ENCODE assay signal across 27 mouse cellular contexts in genomic region chr13:47250615-47251014, GRCm38 (mm10).
DNase-seq lines count a peak whose midpoint lies in the region; ATAC-seq and TF ChIP-seq lines count a peak whose summit lies in the region.
"Had no signal": no experiment of that assay in that cellular context is flagged by ENCODE, and none has a peak within 500 bp of the region (broad histone marks: within the 10 kb centered on the region; RNA-seq: fewer than 3 reads in every experiment).

No protein-coding gene starts in this region.

- intact Hi-C loops in heart, postnatal 10 days (cut with DNase I), result no loop called here
- intact Hi-C loops in left cerebral cortex, postnatal 36 days (cut with DNase I), result no loop called here

- DNase-seq in heart, embryonic 10.5 days (ENCODE audit: low spot score), result no peak
- no peak for DNase-seq in heart, postnatal 10 days
- DNase-seq in liver, postnatal 0 days, result peak; percentile 63
- no peak for DNase-seq in kidney, postnatal 10 days
- DNase-seq in left cerebral cortex, postnatal 36 days (ENCODE audit: low spot score in 2 of 2), result no peak
- no peak for DNase-seq in hindbrain, embryonic 10.5 days (ENCODE audit: low spot score)
- DNase-seq: adrenal gland, postnatal 36 days; cerebellum, adult 2 months; cerebellum, postnatal 25 days; gastrocnemius, postnatal 14 days; heart, adult 2 months; kidney, postnatal 36 days; midbrain, embryonic 14.5 days; thymus, adult 18-20 months; thymus, postnatal 25 days had no signal

- H3K4me2 ChIP-seq in liver, embryonic 12.5 days, result no peak overlapping the region
- no peak overlapping the region for H3K4me2 ChIP-seq in liver, postnatal 0 days (ENCODE audit: low read depth, low read length)
- H3K4me2 ChIP-seq: heart, embryonic 13.5 days; hindbrain, embryonic 14.5 days; kidney, embryonic 15.5 days; limb, embryonic 13.5 days; lung, embryonic 15.5 days had no signal

- WGBS in heart, embryonic 10.5 days, result 83% methylated on average over 1 of the region's 1 CpGs
- 53% methylated on average over 1 of the region's 1 CpGs for WGBS in liver, embryonic 12.5 days (ENCODE audit: insufficient replicate concordance)
- WGBS in liver, postnatal 0 days (ENCODE audit: insufficient replicate concordance), result 54% methylated on average over 1 of the region's 1 CpGs
- 81% methylated on average over 1 of the region's 1 CpGs for WGBS in hindbrain, embryonic 10.5 days

- TF ChIP-seq CTCF in liver, postnatal 0 days (IDR thresholded peaks at IDR 0.05; ENCODE audit: low read depth), result no peak

- H3K9ac ChIP-seq in liver, embryonic 12.5 days, result no peak overlapping the region
- no peak overlapping the region for H3K9ac ChIP-seq in liver, postnatal 0 days (replicated peaks)
- H3K9ac ChIP-seq: heart, embryonic 13.5 days; hindbrain, embryonic 14.5 days; kidney, embryonic 15.5 days; limb, embryonic 13.5 days; lung, embryonic 15.5 days had no signal

- H3K36me3 ChIP-seq in heart, embryonic 10.5 days, result no peaks in the 10 kb centered on the region
- no peaks in the 10 kb centered on the region for H3K36me3 ChIP-seq in liver, embryonic 12.5 days
- no peaks in the 10 kb centered on the region; the same call in 1 of the 2 replicates for H3K36me3 ChIP-seq in liver, postnatal 0 days (replicated peaks; ENCODE audit: insufficient read depth, low read length)
- no peaks in the 10 kb centered on the region for H3K36me3 ChIP-seq in hindbrain, embryonic 10.5 days
- H3K36me3 ChIP-seq: heart, embryonic 13.5 days; kidney, embryonic 15.5 days; limb, embryonic 13.5 days; lung, embryonic 15.5 days had no signal

- H3K27ac ChIP-seq in heart, embryonic 10.5 days, result 0 out of 2 replicates have a peak overlapping the region, but pooled peaks have one; percentile 10
- no peak overlapping the region for H3K27ac ChIP-seq in liver, embryonic 12.5 days
- H3K27ac ChIP-seq in liver, postnatal 0 days (ENCODE audit: low read depth), result peak overlapping the region; percentile 74
- H3K27ac ChIP-seq in hindbrain, embryonic 10.5 days, result no peak overlapping the region
- H3K27ac ChIP-seq: heart, adult 2 months; hindbrain, embryonic 14.5 days; kidney, embryonic 15.5 days; layer of hippocampus, adult 2 months; left cerebral cortex, adult 2 months; limb, embryonic 13.5 days; lung, embryonic 15.5 days had no signal

- peak; percentile 79 for TF ChIP-seq EP300 in liver, postnatal 0 days (IDR thresholded peaks at IDR 0.05; ENCODE audit: low read depth)

- H3K4me3 ChIP-seq in heart, embryonic 10.5 days, result no peak overlapping the region
- H3K4me3 ChIP-seq in liver, embryonic 12.5 days, result no peak overlapping the region
- no peak overlapping the region for H3K4me3 ChIP-seq in liver, postnatal 0 days (ENCODE audit: low read depth, low read length)
- no peak overlapping the region for H3K4me3 ChIP-seq in hindbrain, embryonic 10.5 days
- H3K4me3 ChIP-seq: heart, adult 2 months; heart, embryonic 13.5 days; kidney, embryonic 15.5 days; layer of hippocampus, adult 2 months; left cerebral cortex, adult 2 months; limb, embryonic 13.5 days; lung, embryonic 15.5 days had no signal

- H3K27me3 ChIP-seq in heart, embryonic 10.5 days (ENCODE audit: insufficient read depth, poor library complexity, severe bottlenecking), result no peaks in the 10 kb centered on the region
- H3K27me3 ChIP-seq in liver, embryonic 12.5 days (replicated peaks), result no peaks in the 10 kb centered on the region
- no peaks in the 10 kb centered on the region for H3K27me3 ChIP-seq in liver, postnatal 0 days (ENCODE audit: insufficient read depth, low read length)
- no peaks in the 10 kb centered on the region for H3K27me3 ChIP-seq in hindbrain, embryonic 10.5 days (ENCODE audit: insufficient read depth, poor library complexity, severe bottlenecking)
- H3K27me3 ChIP-seq: heart, embryonic 13.5 days; kidney, embryonic 15.5 days; limb, embryonic 13.5 days; lung, embryonic 15.5 days had no signal

- 0 out of 2 replicates have a peak, but pooled peaks have one; percentile 19 for ATAC-seq in granulocyte monocyte progenitor cell, adult 5-6 weeks (replicated peaks; ENCODE audit: poor library complexity, severe bottlenecking)
- peak; percentile 78 for ATAC-seq in liver, embryonic 12.5 days
- ATAC-seq in liver, postnatal 0 days, result peak; percentile 99
- ATAC-seq: CD4-positive, CD25-positive, alpha-beta regulatory T cell, adult 4 months; forebrain, embryonic 14.5 days; intestine, postnatal 0 days had no signal

- H3K4me1 ChIP-seq in heart, embryonic 10.5 days, result peaks cover 22% of the 10 kb centered on the region
- no peaks in the 10 kb centered on the region; the same call in 1 of the 2 replicates for H3K4me1 ChIP-seq in liver, embryonic 12.5 days
- peaks cover 32% of the 10 kb centered on the region for H3K4me1 ChIP-seq in liver, postnatal 0 days (ENCODE audit: insufficient read depth)
- 0 out of 2 replicates have a peak, but pooled peaks cover 5% of the 10 kb centered on the region for H3K4me1 ChIP-seq in hindbrain, embryonic 10.5 days (replicated peaks)
- H3K4me1 ChIP-seq: kidney, embryonic 15.5 days had no signal

- H3K9me3 ChIP-seq in heart, embryonic 10.5 days, result no peaks in the 10 kb centered on the region
- no peaks in the 10 kb centered on the region for H3K9me3 ChIP-seq in liver, embryonic 12.5 days (replicated peaks)
- no peaks in the 10 kb centered on the region for H3K9me3 ChIP-seq in liver, postnatal 0 days (ENCODE audit: low read length)
- H3K9me3 ChIP-seq in hindbrain, embryonic 10.5 days, result no peaks in the 10 kb centered on the region
- H3K9me3 ChIP-seq: heart, embryonic 13.5 days; kidney, embryonic 15.5 days; limb, embryonic 13.5 days; lung, embryonic 15.5 days had no signal

Comparison
In these comparisons a context has a peak if more than half of its experiments do, and no peak if none do; other contexts are left out.
1. H3K27ac ChIP-seq: peak in heart, embryonic 10.5 days (single experiment) and liver, postnatal 0 days (single experiment); none in liver, embryonic 12.5 days (single experiment) and hindbrain, embryonic 10.5 days (single experiment).
2. ATAC-seq: peak in every context shown above with its lines; median percentile 99 in liver, postnatal 0 days; 78 in liver, embryonic 12.5 days; 19 in granulocyte monocyte progenitor cell, adult 5-6 weeks.